Mouse (Mus musculus) hindbrain, embryonic 11.5 days (tissue): ENCODE data around the gene 4931406C07Rik. TPM values are rescaled to one million over a fixed set of nuclear protein-coding genes. Genes with fewer than 3 reads are reported as not detected.
"Not testable (repeated sequence)": the region's sequence is repeated elsewhere in the genome, so short reads cannot be mapped to it uniquely, and the experiment has no call there.

Source experiments
- ATAC-seq: fragments of 200-750 bp; cut with Nextera tagmentation; 2 replicates; pipeline ENCODE4 v1.8.0; 2017; ENCODE audit warnings: mild to moderate bottlenecking, moderate TSS enrichment, moderate library complexity; ENCODE audit not compliant: low FRiP score
- DNase-seq: peaks from one replicate; pipeline ENCODE4 v3.0.0-alpha.2; 2015; ENCODE audit warnings: low spot score
- H3K27ac ChIP-seq: fragments of 300-500 bp; sonication (generic); 2 replicates; pipeline ENCODE4 v1.5.1; 2014; ENCODE audit warnings: mild to moderate bottlenecking, low read depth, low read length
- H3K27me3 ChIP-seq: fragments of 300-500 bp; sonication (generic); 2 replicates; pipeline ENCODE4 v1.6.1; 2014; ENCODE audit warnings: mild to moderate bottlenecking, low read length, moderate library complexity, mixed read lengths; ENCODE audit not compliant: control insufficient read depth, insufficient read depth
- H3K36me3 ChIP-seq: fragments of 300-500 bp; sonication (generic); 2 replicates; pipeline ENCODE4 v1.6.1; 2014; ENCODE audit warnings: mild to moderate bottlenecking, low read length, moderate library complexity, mixed read lengths; ENCODE audit not compliant: control insufficient read depth, insufficient read depth
- H3K4me1 ChIP-seq: fragments of 300-500 bp; sonication (generic); replicated peaks from 2 replicates; pipeline ENCODE4 v1.6.1; 2014; ENCODE audit warnings: low read length, mixed read lengths; ENCODE audit not compliant: control insufficient read depth, insufficient read depth
- H3K4me2 ChIP-seq: fragments of 300-500 bp; sonication (generic); replicated peaks from 2 replicates; pipeline ENCODE4 v1.6.1; 2014; ENCODE audit warnings: mild to moderate bottlenecking, low read depth, low read length
- H3K4me3 ChIP-seq: fragments of 300-500 bp; sonication (generic); 2 replicates; pipeline ENCODE4 v1.5.1; 2014; ENCODE audit warnings: low read depth, low read length
- H3K9ac ChIP-seq: fragments of 300-500 bp; sonication (generic); 2 replicates; pipeline ENCODE4 v1.6.1; 2014; ENCODE audit warnings: low read depth, low read length
- H3K9me3 ChIP-seq: fragments of 300-500 bp; sonication (generic); 2 replicates; pipeline ENCODE4 v1.6.1; 2016; ENCODE audit warnings: low read length; ENCODE audit not compliant: control insufficient read depth
- WGBS: fragments of 180-500 bp; shearing (Covaris S2); extraction: QIAGEN DNeasy Blood & Tissue Kit; methylation state at CpG from one replicate; pipeline ENCODE4 v1.1.7; 2014; 5-methylcytosine and 5-hydroxymethylcytosine counted together
- polyA plus RNA-seq: library from polyadenylated mRNA; unstranded; fragments of >200 nt; fragmentation: Nextera tagmentation; extraction: Ambion mirVana; gene quantifications from 2 replicates; pipeline ENCODE4 v1.2.1, GENCODE M21; 2014

4931406C07Rik gene
- polyA plus RNA-seq, 1 experiment from 2014 or later: 8.0 TPM

DNA sequence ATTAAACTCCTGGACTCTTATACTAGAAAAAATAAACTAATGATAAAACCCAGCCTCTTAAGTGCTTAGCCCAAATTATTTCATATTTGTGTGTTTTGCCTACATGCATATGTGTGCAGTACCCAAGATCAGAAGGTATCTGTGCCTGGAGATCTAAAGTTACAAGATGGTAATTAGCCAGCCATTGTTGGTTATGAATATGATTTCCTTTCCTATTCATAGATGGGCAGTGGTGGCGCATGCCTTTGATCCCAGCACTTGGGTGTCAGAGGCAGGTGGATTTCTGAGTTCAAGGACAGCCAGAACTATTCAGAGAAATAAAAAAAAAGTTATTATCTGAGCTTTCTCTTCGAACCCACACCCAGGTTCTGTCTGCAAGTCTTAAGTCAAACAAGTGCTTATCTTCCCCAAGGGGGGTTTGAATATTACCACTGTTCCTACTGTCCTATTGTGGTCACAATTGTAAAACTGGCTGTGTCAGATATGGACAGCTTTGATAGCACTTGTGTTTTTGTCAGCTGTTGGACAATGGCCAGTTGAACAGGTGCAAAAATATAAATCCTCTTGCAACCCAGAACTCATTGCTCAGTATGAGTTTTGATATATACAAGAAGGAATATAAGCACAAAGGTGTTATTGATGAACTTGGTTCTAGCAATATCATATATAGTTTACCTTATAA is 5.9 kb upstream of the 4931406C07Rik start:
- Histone ChIP-seq H3K27me3 (no peaks in the 10 kb centered on the region), H3K4me2 (no peak overlapping the region), H3K9ac (no peak overlapping the region), H3K27ac (no peak overlapping the region), H3K9me3 (no peaks in the 10 kb centered on the region), H3K4me3 (no peak overlapping the region), H3K4me1 (no peaks in the 10 kb centered on the region; the same call in 1 of the 2 replicates), H3K36me3 (peaks cover 36% of the 10 kb centered on the region)
- 90% methylated on average over 2 of the region's 2 CpGs for WGBS
- DNase-seq (no peak), ATAC-seq (no peak)

DNA sequence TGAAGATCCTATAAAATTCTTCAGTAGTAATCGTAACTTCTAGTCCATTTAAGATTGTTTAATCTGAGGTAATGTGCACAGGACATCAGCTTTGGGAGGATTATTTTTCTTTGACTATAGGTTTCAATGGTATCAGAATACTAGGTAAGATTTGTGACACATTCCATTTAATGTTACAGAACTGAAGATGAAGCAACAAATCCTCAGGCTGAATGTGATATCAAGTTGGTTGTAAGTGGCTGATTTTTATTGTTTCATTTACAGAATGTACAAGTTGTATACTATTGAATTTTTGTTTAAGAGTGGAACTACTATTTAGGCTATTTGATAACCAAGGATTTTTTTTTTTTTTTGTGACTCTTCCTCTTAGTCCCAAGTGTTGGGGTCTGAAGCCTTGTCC is 3.9 kb upstream of the 4931406C07Rik start:
- H3K4me2 ChIP-seq: no peak overlapping the region
- H3K4me3 ChIP-seq: no peak overlapping the region
- no peak overlapping the region for H3K27ac ChIP-seq
- H3K4me1 ChIP-seq: no peaks in the 10 kb centered on the region; the same call in 1 of the 2 replicates
- no peaks in the 10 kb centered on the region for H3K9me3 ChIP-seq
- H3K36me3 ChIP-seq: peaks cover 32% of the 10 kb centered on the region
- no peaks in the 10 kb centered on the region for H3K27me3 ChIP-seq
- DNase-seq (no peak), ATAC-seq (no peak)
- 95% methylated on average over 1 of the region's 1 CpGs for WGBS
- no peak overlapping the region for H3K9ac ChIP-seq

DNA sequence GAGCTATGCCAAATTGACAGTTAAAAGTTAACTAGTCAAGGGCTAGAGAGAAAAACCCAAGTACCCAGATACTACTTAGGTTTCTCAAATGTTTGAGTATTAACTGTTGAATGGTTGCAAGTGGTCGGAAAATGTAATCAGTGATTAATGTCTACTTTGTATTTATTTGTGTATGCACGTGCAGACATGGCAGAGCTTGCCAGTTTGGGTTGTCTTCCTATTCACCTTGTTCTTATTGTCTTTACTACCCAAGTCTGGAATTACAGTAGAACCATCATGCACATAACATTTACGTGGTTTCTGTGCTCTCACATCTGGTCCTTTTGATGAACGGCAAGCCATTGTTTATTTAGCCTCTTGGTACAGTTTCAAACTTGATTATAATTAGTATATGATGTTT is 3.2 kb upstream of the 4931406C07Rik start:
- Histone ChIP-seq H3K36me3 (peaks cover 25% of the 10 kb centered on the region), H3K4me1 (no peaks in the 10 kb centered on the region; the same call in 1 of the 2 replicates), H3K4me3 (no peak overlapping the region), H3K9me3 (no peaks in the 10 kb centered on the region), H3K4me2 (no peak overlapping the region), H3K27me3 (no peaks in the 10 kb centered on the region), H3K27ac (no peak overlapping the region), H3K9ac (no peak overlapping the region)
- WGBS: 86% methylated on average over 4 of the region's 4 CpGs
- no peak for ATAC-seq
- DNase-seq: no peak

DNA sequence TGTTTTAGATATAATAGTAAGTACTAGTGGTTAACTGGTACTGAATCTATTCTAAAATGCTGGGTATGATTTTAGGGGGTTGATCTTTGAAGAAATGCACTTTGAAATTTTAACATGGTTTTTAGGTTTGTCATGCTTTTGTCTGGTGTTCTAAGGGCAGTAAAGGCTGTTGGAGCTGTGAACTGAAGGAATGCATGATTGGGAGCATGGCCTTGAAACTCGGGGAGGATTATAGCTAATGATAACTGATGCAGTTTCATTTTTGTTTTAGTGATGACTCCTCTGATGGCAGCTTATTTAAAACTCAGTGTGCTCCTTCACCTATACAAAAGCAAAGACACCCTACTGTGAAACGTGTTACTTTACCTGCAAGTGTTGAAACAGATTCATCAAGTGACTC is 2.0 kb upstream of the 4931406C07Rik start:
- Histone ChIP-seq H3K4me1 (no peaks in the 10 kb centered on the region; the same call in 1 of the 2 replicates), H3K27me3 (no peaks in the 10 kb centered on the region), H3K9me3 (no peaks in the 10 kb centered on the region), H3K27ac (no peak overlapping the region), H3K4me3 (no peak overlapping the region), H3K4me2 (no peak overlapping the region), H3K36me3 (peaks cover 13% of the 10 kb centered on the region), H3K9ac (no peak overlapping the region)
- ATAC-seq (no peak), DNase-seq (no peak)
- WGBS: 64% methylated on average over 2 of the region's 2 CpGs

DNA sequence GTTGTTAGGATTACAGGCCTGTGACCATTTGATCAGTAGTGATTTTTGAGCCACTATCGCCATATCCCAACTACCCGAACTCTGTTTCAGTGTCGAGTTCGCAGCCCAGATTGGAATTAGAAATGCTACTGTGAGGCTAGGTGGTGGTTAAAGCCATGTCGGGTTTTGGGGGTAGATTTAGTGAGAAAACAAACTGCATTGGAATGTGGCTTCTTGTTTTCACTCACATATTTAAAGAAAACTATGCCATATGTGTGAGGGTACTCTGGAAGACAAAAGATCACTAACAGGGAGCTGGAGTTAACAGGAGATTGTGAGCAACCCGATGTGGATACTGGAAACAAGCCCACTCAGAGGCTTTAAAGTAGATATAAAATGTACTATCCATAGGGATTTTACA is 1.0 kb upstream of the 4931406C07Rik start:
- Histone ChIP-seq H3K4me1 (no peaks in the 10 kb centered on the region; the same call in 1 of the 2 replicates), H3K4me3 (peak overlapping the region; percentile 87)
- no peak for DNase-seq

DNA sequence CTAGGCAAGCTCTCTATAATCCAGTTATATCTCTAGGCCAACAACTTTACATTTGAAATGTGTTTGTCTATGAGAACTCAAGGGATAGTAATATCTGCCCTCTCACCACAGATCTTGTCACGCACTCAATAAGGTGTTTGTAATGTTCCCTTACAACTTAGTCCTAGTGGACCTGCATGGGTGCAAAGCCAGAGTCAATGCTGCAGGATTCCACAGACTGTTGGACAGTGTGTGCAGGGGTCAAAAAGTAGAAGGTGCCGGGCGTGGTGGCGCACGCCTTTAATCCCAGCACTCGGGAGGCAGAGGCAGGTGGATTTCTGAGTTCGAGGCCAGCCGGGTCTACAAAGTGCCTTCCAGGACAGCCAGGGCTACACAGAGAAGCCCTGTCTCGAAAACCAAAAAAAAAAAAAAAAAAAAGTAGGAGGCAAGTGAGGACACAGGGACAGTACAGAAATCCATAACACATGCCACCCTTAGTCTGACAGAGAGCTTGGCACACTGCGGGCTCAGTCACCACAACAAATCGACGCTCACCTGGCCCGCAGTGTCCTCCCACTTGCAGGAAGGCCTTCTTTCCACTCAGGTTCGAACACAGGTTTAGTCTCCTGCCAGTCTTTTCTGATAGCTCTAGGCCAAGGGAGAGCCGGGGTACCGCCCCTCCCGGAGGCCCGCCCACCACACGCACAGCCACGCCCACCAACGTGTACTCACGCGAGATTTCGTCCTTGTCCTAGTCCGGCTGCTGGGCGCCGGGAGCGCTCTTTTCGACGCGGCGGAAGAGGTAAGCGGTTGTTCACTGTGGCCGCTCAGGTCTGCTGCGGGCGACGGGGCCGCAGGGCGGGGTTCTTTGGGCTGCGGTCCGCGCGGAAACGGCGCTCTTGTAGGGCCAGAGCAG is 498 bp downstream of the 4931406C07Rik start, which contains the start of gene Taf1d:
Gene Taf1d (plus strand): TSS at position 712 of the 895 bp plus-strand sequence.
- peak; percentile 99 for ATAC-seq
- no peaks in the 10 kb centered on the region for H3K9me3 ChIP-seq
- peak within 1 kb of the TSS; percentile 87 for H3K4me3 ChIP-seq
- peak; percentile 97 for DNase-seq
- peak within 1 kb of the TSS; percentile 87 for H3K27ac ChIP-seq
- H3K9ac ChIP-seq: peak within 1 kb of the TSS; percentile 94
- peak within 1 kb of the TSS; percentile 77 for H3K4me2 ChIP-seq
- H3K27me3 ChIP-seq: no peaks in the 10 kb centered on the region
- H3K36me3 ChIP-seq: peaks cover 6% of the 10 kb centered on the region; the same call in 1 of the 2 replicates
- no peaks in the 10 kb centered on the region; the same call in 1 of the 2 replicates for H3K4me1 ChIP-seq
- 13% methylated on average over 45 of the region's 45 CpGs for WGBS

More for the DNA sequence above, 1.0 kb upstream of the 4931406C07Rik start:
- no peak for ATAC-seq
- Histone ChIP-seq H3K27ac (no peak overlapping the region), H3K9ac (peak overlapping the region; percentile 94), H3K36me3 (peaks cover 10% of the 10 kb centered on the region; the same call in 1 of the 2 replicates), H3K9me3 (no peaks in the 10 kb centered on the region), H3K4me2 (peak overlapping the region; percentile 77), H3K27me3 (no peaks in the 10 kb centered on the region)
- 6% methylated on average over 6 of the region's 6 CpGs for WGBS

DNA sequence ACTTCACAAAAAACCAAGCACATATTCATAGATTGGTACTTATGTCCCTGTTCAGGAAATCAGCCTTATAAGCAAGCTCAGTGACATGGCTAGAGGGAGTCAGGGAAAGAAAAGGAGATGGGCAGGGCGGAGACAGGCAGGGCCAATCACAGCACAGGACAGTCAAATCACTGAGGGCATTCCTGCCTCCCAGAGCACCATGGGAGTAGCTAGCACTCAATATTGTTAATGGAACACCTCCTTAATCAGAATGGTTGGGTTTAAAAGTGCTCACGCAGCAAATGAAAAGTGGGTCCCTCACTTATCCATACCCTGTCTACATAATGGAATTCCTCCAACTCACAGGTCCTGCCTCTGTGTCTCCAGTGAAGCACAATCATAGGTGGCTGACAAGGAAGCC is 3.4 kb downstream of the 4931406C07Rik start:
- Histone ChIP-seq H3K9me3 (no peaks in the 10 kb centered on the region), H3K9ac (no peak overlapping the region), H3K4me1 (no peaks in the 10 kb centered on the region), H3K27ac (no peak overlapping the region), H3K27me3 (no peaks in the 10 kb centered on the region), H3K4me2 (no peak overlapping the region), H3K4me3 (no peak overlapping the region), H3K36me3 (no peaks in the 10 kb centered on the region)
- WGBS: 79% methylated on average over 2 of the region's 2 CpGs
- ATAC-seq (no peak), DNase-seq (no peak)

DNA sequence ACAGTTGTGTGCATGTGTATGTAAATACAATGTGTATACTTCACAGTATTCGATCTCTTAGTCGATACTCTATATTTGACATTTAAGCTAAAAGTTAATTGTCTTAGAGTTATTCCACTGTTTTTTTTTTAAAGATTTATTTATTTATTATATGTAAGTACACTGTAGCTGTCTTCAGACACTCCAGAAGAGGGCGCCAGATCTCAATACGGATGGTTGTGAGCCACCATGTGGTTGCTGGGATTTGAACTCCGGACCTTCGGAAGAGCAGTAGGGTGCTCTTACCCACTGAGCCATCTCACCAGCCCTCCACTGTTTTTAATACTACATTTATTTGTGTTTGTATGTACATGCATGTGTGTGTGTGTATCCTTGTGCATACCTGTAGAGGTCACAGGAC is 4.2 kb downstream of the 4931406C07Rik start:
- not testable (repeated sequence) for H3K27me3 ChIP-seq, H3K27ac ChIP-seq, H3K4me1 ChIP-seq, H3K4me2 ChIP-seq, DNase-seq, ATAC-seq, H3K9me3 ChIP-seq, H3K4me3 ChIP-seq, H3K9ac ChIP-seq, H3K36me3 ChIP-seq
- 74% methylated on average over 6 of the region's 6 CpGs for WGBS
